ENCODE assay signal across 10 mouse cellular contexts in genomic region chr1:72578806-72579205, GRCm38 (mm10). TPM values are rescaled to one million over a fixed set of nuclear protein-coding genes. Genes with fewer than 3 reads are reported as not detected.
DNase-seq lines count a peak whose midpoint lies in the region; ATAC-seq lines count a peak whose summit lies in the region.
"Had no signal": no experiment of that assay in that cellular context is flagged by ENCODE, and none has a peak within 500 bp of the region (broad histone marks: within the 10 kb centered on the region; RNA-seq: fewer than 3 reads in every experiment).

No protein-coding gene starts in this region.

- peaks cover 7% of the 10 kb centered on the region; the same call in 1 of the 2 replicates for H3K27me3 ChIP-seq in kidney, embryonic 14.5 days (ENCODE audit: control insufficient read depth, insufficient read depth, low read length)
- H3K27me3 ChIP-seq in forebrain, embryonic 10.5 days (ENCODE audit: poor library complexity, severe bottlenecking) = peaks cover 33% of the 10 kb centered on the region
- H3K27me3 ChIP-seq in limb, embryonic 12.5 days = peaks cover 8% of the 10 kb centered on the region

- H3K4me2 ChIP-seq in kidney, embryonic 14.5 days (replicated peaks; ENCODE audit: low read depth, low read length) = peak overlapping the region; percentile 21; the same call in 1 of the 2 replicates
- 0 out of 2 replicates have a peak overlapping the region, but pooled peaks have one; percentile 15 for H3K4me2 ChIP-seq in limb, embryonic 12.5 days

- no peak overlapping the region for H3K27ac ChIP-seq in kidney, embryonic 14.5 days (ENCODE audit: low read depth, low read length)
- H3K27ac ChIP-seq in forebrain, embryonic 10.5 days = peak overlapping the region; percentile 70; the same call in 1 of the 2 replicates
- no peak overlapping the region for H3K27ac ChIP-seq in limb, embryonic 12.5 days

- DNase-seq in kidney, adult 18-20 months = no peak
- peak; percentile 50 for DNase-seq in CD4-positive helper T cell, adult 2 months (ENCODE audit: low read depth, low spot score)
- no peak for DNase-seq in forebrain, embryonic 10.5 days (ENCODE audit: extremely low spot score, low spot score)
- no peak for DNase-seq in thymus, postnatal 10 days (ENCODE audit: low spot score in 2 of 2)
- no peak for DNase-seq in cerebellum, adult 9-10 months
- DNase-seq in adrenal gland, postnatal 36 days = no peak
- DNase-seq: heart, postnatal 10 days; lung, postnatal 4 days had no signal

- peaks cover 14% of the 10 kb centered on the region for H3K4me1 ChIP-seq in kidney, embryonic 14.5 days (ENCODE audit: control insufficient read depth, insufficient read depth, low read length)
- peaks cover 36% of the 10 kb centered on the region for H3K4me1 ChIP-seq in forebrain, embryonic 10.5 days
- peaks cover 19% of the 10 kb centered on the region for H3K4me1 ChIP-seq in limb, embryonic 12.5 days (replicated peaks)

- H3K9ac ChIP-seq in kidney, embryonic 14.5 days (ENCODE audit: low read depth, low read length) = no peak overlapping the region
- no peak overlapping the region for H3K9ac ChIP-seq in limb, embryonic 12.5 days (replicated peaks)

- no peak for ATAC-seq in kidney, embryonic 14.5 days (ENCODE audit: low FRiP score, low TSS enrichment)
- no peak for ATAC-seq in limb, embryonic 12.5 days (ENCODE audit: insufficient number of reproducible peaks, insufficient read depth, low FRiP score, low TSS enrichment, low read depth)

- no peaks in the 10 kb centered on the region for H3K9me3 ChIP-seq in kidney, embryonic 14.5 days (ENCODE audit: control insufficient read depth, low read length)
- no peaks in the 10 kb centered on the region for H3K9me3 ChIP-seq in forebrain, embryonic 10.5 days
- no peaks in the 10 kb centered on the region for H3K9me3 ChIP-seq in limb, embryonic 12.5 days

- 26% methylated on average over 4 of the region's 4 CpGs for WGBS in kidney, embryonic 14.5 days
- 27% methylated on average over 4 of the region's 4 CpGs for WGBS in forebrain, embryonic 10.5 days
- WGBS in limb, embryonic 12.5 days = 38% methylated on average over 4 of the region's 4 CpGs

- no peaks in the 10 kb centered on the region for H3K36me3 ChIP-seq in kidney, embryonic 14.5 days (ENCODE audit: control insufficient read depth, insufficient read depth, low read length)
- H3K36me3 ChIP-seq in forebrain, embryonic 10.5 days (replicated peaks) = no peaks in the 10 kb centered on the region
- no peaks in the 10 kb centered on the region for H3K36me3 ChIP-seq in limb, embryonic 12.5 days

- H3K4me3 ChIP-seq in kidney, embryonic 14.5 days (ENCODE audit: low read length) = no peak overlapping the region
- H3K4me3 ChIP-seq in forebrain, embryonic 10.5 days = peak overlapping the region; percentile 19
- H3K4me3 ChIP-seq in limb, embryonic 12.5 days (replicated peaks) = no peak overlapping the region

RNA-seq across cellular contexts. Expression of gene Smarcal1, which starts 4.2 kb away (rescaled TPM):
- 16.0 and 24.4 TPM in 2 replicates for polyA plus RNA-seq in kidney, embryonic 14.5 days (2014; fragmentation: Nextera tagmentation; extraction: Ambion mirVana)
- polyA plus RNA-seq in forebrain, embryonic 10.5 days (2016; fragmentation: Nextera tagmentation; extraction: Ambion mirVana) = 31.7 and 32.3 TPM in 2 replicates
- 29.6 and 34.7 TPM in 2 replicates for polyA plus RNA-seq in limb, embryonic 12.5 days (2016; fragmentation: Nextera tagmentation; extraction: Ambion mirVana)
- 10 to 100 TPM; 44.8 to 47.0 TPM for total RNA-seq in adrenal gland, postnatal 36 days (2021)

RNA-seq across cellular contexts. Expression of gene March4, which starts 42.1 kb away (rescaled TPM):
- not detected in 2 replicates for polyA plus RNA-seq in kidney, embryonic 14.5 days (2014; fragmentation: Nextera tagmentation; extraction: Ambion mirVana)
- polyA plus RNA-seq in forebrain, embryonic 10.5 days (2016; fragmentation: Nextera tagmentation; extraction: Ambion mirVana) = not detected in 2 replicates
- polyA plus RNA-seq in limb, embryonic 12.5 days (2016; fragmentation: Nextera tagmentation; extraction: Ambion mirVana) = not detected in 2 replicates
- under 1 TPM; 0.30 to 0.56 TPM for total RNA-seq in adrenal gland, postnatal 36 days (2021)
- total RNA-seq: heart, postnatal 10 days had no signal
